Mouse (Mus musculus): Measurements from ENCODE around the gene Sdk2.

- TF ChIP-seq CTCF (IDR thresholded peaks at IDR 0.05; ENCODE audit: borderline replicate concordance, extremely low read depth, insufficient read depth, insufficient read length) (no peak), POLR2A (IDR thresholded peaks at IDR 0.05; ENCODE audit: borderline replicate concordance, extremely low read depth, insufficient read depth, insufficient read length, poor library complexity, severe bottlenecking) (no peak)
Measured at GRCm38 (mm10) chr11:114050511-114050910, 16.3 kb downstream of the Sdk2 start.
